ENCODE assay signal across 9 mouse cellular contexts in genomic region chr7:131543623-131544481, GRCm38 (mm10). TPM values are rescaled to one million over a fixed set of nuclear protein-coding genes. Genes with fewer than 3 reads are reported as not detected.
DNase-seq lines count a peak whose midpoint lies in the region; ATAC-seq lines count a peak whose summit lies in the region.
"Had no signal": no experiment of that assay in that cellular context is flagged by ENCODE, and none has a peak within 500 bp of the region (broad histone marks: within the 10 kb centered on the region; RNA-seq: fewer than 3 reads in every experiment).

No protein-coding gene starts in this region.

- no peaks in the 10 kb centered on the region for H3K9me3 ChIP-seq in kidney, embryonic 14.5 days (ENCODE audit: control insufficient read depth, low read length)
- H3K9me3 ChIP-seq in midbrain, embryonic 14.5 days (ENCODE audit: control insufficient read depth, low read length): no peaks in the 10 kb centered on the region

- H3K4me2 ChIP-seq in kidney, embryonic 14.5 days (replicated peaks; ENCODE audit: low read depth, low read length): peak overlapping the region; percentile 33
- H3K4me2 ChIP-seq in midbrain, embryonic 14.5 days (ENCODE audit: low read length): peak overlapping the region; percentile 52

- H3K9ac ChIP-seq in kidney, embryonic 14.5 days (ENCODE audit: low read depth, low read length): no peak overlapping the region
- no peak overlapping the region for H3K9ac ChIP-seq in midbrain, embryonic 14.5 days (replicated peaks; ENCODE audit: low read length)

- H3K27ac ChIP-seq in kidney, embryonic 14.5 days (ENCODE audit: low read depth, low read length): no peak overlapping the region
- H3K27ac ChIP-seq in midbrain, embryonic 14.5 days (replicated peaks; ENCODE audit: low read depth, low read length): no peak overlapping the region

- WGBS in kidney, embryonic 14.5 days: under 1% methylated on average over 75 of the region's 75 CpGs
- WGBS in midbrain, embryonic 14.5 days: under 1% methylated on average over 75 of the region's 75 CpGs

- peak; percentile 18; the same call in 1 of the 2 replicates for ATAC-seq in kidney, embryonic 14.5 days (ENCODE audit: low FRiP score, low TSS enrichment)
- no peak for ATAC-seq in midbrain, embryonic 14.5 days (ENCODE audit: low FRiP score, low TSS enrichment)
- no peak for ATAC-seq in erythroblast, adult 5-6 weeks (replicated peaks; ENCODE audit: low FRiP score, poor library complexity, severe bottlenecking)

- peaks cover 16% of the 10 kb centered on the region; the same call in 1 of the 2 replicates for H3K4me1 ChIP-seq in kidney, embryonic 14.5 days (ENCODE audit: control insufficient read depth, insufficient read depth, low read length)
- H3K4me1 ChIP-seq in midbrain, embryonic 14.5 days (ENCODE audit: control insufficient read depth, insufficient read depth, low read length): peaks cover 15% of the 10 kb centered on the region

- intact Hi-C loops in gastrocnemius, postnatal 14 days (cut with DNase I; ENCODE audit: low total_unique reads): no loop called here

- peaks cover 97% of the 10 kb centered on the region for H3K27me3 ChIP-seq in kidney, embryonic 14.5 days (ENCODE audit: control insufficient read depth, insufficient read depth, low read length)
- H3K27me3 ChIP-seq in midbrain, embryonic 14.5 days (ENCODE audit: control insufficient read depth, insufficient read depth, low read length): peaks cover 94% of the 10 kb centered on the region

- DNase-seq in kidney, adult 9 months: no peak
- DNase-seq in embryo, embryonic 9.5 days (ENCODE audit: extremely low spot score): peak; percentile 65
- DNase-seq in induced T-regulatory cell, adult 2 months (ENCODE audit: low read depth): peak; percentile 45
- DNase-seq in midbrain, embryonic 14.5 days: peak; percentile 46
- DNase-seq in spleen, adult 18-20 months: no peak
- no peak for DNase-seq in gastrocnemius, postnatal 14 days

- H3K36me3 ChIP-seq in kidney, embryonic 14.5 days (ENCODE audit: control insufficient read depth, insufficient read depth, low read length): no peaks in the 10 kb centered on the region
- H3K36me3 ChIP-seq in midbrain, embryonic 14.5 days (ENCODE audit: control insufficient read depth, insufficient read depth, low read length): no peaks in the 10 kb centered on the region

- peak overlapping the region; percentile 11 for H3K4me3 ChIP-seq in kidney, embryonic 14.5 days (ENCODE audit: low read length)
- peak overlapping the region; percentile 28; the same call in 1 of the 2 replicates for H3K4me3 ChIP-seq in midbrain, embryonic 14.5 days (replicated peaks; ENCODE audit: low read depth, low read length)

RNA-seq across cellular contexts. Expression of gene Hmx3, which starts 1.2 kb away (rescaled TPM):
- polyA plus RNA-seq in kidney, embryonic 14.5 days (2014; fragmentation: Nextera tagmentation; extraction: Ambion mirVana): not detected in 2 replicates
- 0.15 and 0.33 TPM in 2 replicates for polyA plus RNA-seq in midbrain, embryonic 14.5 days (2014; fragmentation: Nextera tagmentation; extraction: Ambion mirVana)
- total RNA-seq in erythroblast, adult 5-6 weeks (2015; ENCODE audit: low replicate concordance): not detected in 2 replicates
- not detected in 2 replicates for total RNA-seq in erythroblast, adult 5-6 weeks (2017; ENCODE audit: low replicate concordance)
- not detected for total RNA-seq in gastrocnemius, postnatal 14 days (2021)
- total RNA-seq: left cerebral cortex, adult 8-10 months had no signal

RNA-seq across cellular contexts. Expression of gene Hmx2, which starts 4.7 kb away (rescaled TPM):
- polyA plus RNA-seq in kidney, embryonic 14.5 days (2014; fragmentation: Nextera tagmentation; extraction: Ambion mirVana): not detected in 2 replicates
- 0.07 and 0.09 TPM in 2 replicates for polyA plus RNA-seq in midbrain, embryonic 14.5 days (2014; fragmentation: Nextera tagmentation; extraction: Ambion mirVana)
- total RNA-seq in erythroblast, adult 5-6 weeks (2015; ENCODE audit: low replicate concordance): not detected in 2 replicates
- not detected in 2 replicates for total RNA-seq in erythroblast, adult 5-6 weeks (2017; ENCODE audit: low replicate concordance)
- not detected for total RNA-seq in gastrocnemius, postnatal 14 days (2021)
- total RNA-seq: left cerebral cortex, adult 8-10 months had no signal

RNA-seq across cellular contexts. Expression of gene Bub3, which starts 16.2 kb away (rescaled TPM):
- polyA plus RNA-seq in kidney, embryonic 14.5 days (2014; fragmentation: Nextera tagmentation; extraction: Ambion mirVana): 241 and 263 TPM in 2 replicates
- 167 and 169 TPM in 2 replicates for polyA plus RNA-seq in midbrain, embryonic 14.5 days (2014; fragmentation: Nextera tagmentation; extraction: Ambion mirVana)
- 44.7 and 58.2 TPM in 2 replicates for total RNA-seq in erythroblast, adult 5-6 weeks (2015; ENCODE audit: low replicate concordance)
- 30.2 and 31.6 TPM in 2 replicates for total RNA-seq in erythroblast, adult 5-6 weeks (2017; ENCODE audit: low replicate concordance)
- 10 to 100 TPM; 31.4 to 32.3 TPM for total RNA-seq in gastrocnemius, postnatal 14 days (2021)

Comparison
In these comparisons a context has a peak if more than half of its experiments do, and no peak if none do; other contexts are left out.
1. DNase-seq: peak in embryo, embryonic 9.5 days (single experiment), induced T-regulatory cell, adult 2 months (single experiment) and midbrain, embryonic 14.5 days (single experiment); none in kidney, adult 9 months (single experiment), spleen, adult 18-20 months (0 of 2) and gastrocnemius, postnatal 14 days (single experiment).